Mouse (Mus musculus) heart, postnatal 25 days (tissue): ENCODE measurements around the gene Trim65. TPM values are rescaled to one million over a fixed set of nuclear protein-coding genes. Genes with fewer than 3 reads are reported as not detected.

Experiments used
- DNase-seq: peaks from one replicate; pipeline ENCODE4 v3.0.0; 2022; ENCODE audit warnings: low spot score
- intact Hi-C: fragments of 180-260 bp; cut with DNase I; formaldehyde crosslinking; loops from one replicate; pipeline ENCODE4 v1.15.1; 2025
- total RNA-seq, 2 experiments: library from RNA; stranded (reverse); gene quantifications; 2 replicates each; pipeline ENCODE4 v1.2.3; 2021

Gene Trim65
- total RNA-seq, 2 experiments from 2014 or later: 6.1 to 8.4 TPM

GRCm38 (mm10) chr11:116077446-116078204, 53.3 kb downstream of the Trim65 start, which contains the start of gene Unc13d:
Gene Unc13d (minus strand): TSS chr11:116077961.
- intact Hi-C loops: loop anchor here (5.0 kb wide), 1 partner anchor 45 kb away; the partner anchor contains the start of gene Unk
- no peak for DNase-seq

- intact Hi-C loops: loop anchor here (5.0 kb wide), 1 partner anchor 45 kb away; the partner anchor contains the start of gene Unk
- DNase-seq: no peak
These were observed 54.1 kb downstream of the Trim65 start for GRCm38 (mm10) chr11:116076836-116077235.

GRCm38 (mm10) chr11:116076266-116076540, 54.7 kb downstream of the Trim65 start:
- no peak for DNase-seq
- intact Hi-C loops: loop anchor here (5.0 kb wide), 1 partner anchor 44 kb away; the partner anchor contains the start of gene Unk

- no peak for DNase-seq
- intact Hi-C loops: loop anchor here (5.0 kb wide), 1 partner anchor 43 kb away; the partner anchor contains the start of gene Unk
These were observed 55.2 kb downstream of the Trim65 start for GRCm38 (mm10) chr11:116075539-116076265.

- no peak for DNase-seq
- intact Hi-C loops: no loop called here
These were observed 56.4 kb downstream of the Trim65 start for GRCm38 (mm10) chr11:116074436-116074991.

GRCm38 (mm10) chr11:116072608-116073007, 58.3 kb downstream of the Trim65 start:
- no peak for DNase-seq
- intact Hi-C loops: no loop called here

Other genes with a start within 250 kb of the Trim65 start
- 10 to 100 TPM; 19.7 to 20.2 TPM for gene Smim5, start 231.2 kb downstream of the Trim65 start, total RNA-seq
- gene Smim6, start 219.1 kb downstream of the Trim65 start, total RNA-seq: under 1 TPM in 1 of 2 experiments, not detected in 1; 0.26 TPM
- gene Sap30bp, start 197.8 kb downstream of the Trim65 start, total RNA-seq: 10 to 100 TPM; 14.1 to 17.4 TPM
- 1 to 10 TPM; 7.3 to 8.8 TPM for gene Recql5, start 197.7 kb downstream of the Trim65 start, total RNA-seq
- gene Itgb4, start 156.4 kb downstream of the Trim65 start, total RNA-seq: 1 to 10 TPM; 3.5 to 4.0 TPM
- 10 to 100 TPM; 13.9 to 16.0 TPM for gene Galk1, start 118.4 kb downstream of the Trim65 start, total RNA-seq
- gene H3f3b, start 103.2 kb downstream of the Trim65 start, total RNA-seq: 100 to 1,000 TPM; 128 to 130 TPM
- gene Unk, start 100.8 kb downstream of the Trim65 start, total RNA-seq: 1 to 10 TPM; 8.4 to 9.0 TPM
- gene Unc13d, start 53.2 kb downstream of the Trim65 start, total RNA-seq: 1 to 10 TPM in 1 of 2 experiments, under 1 TPM in 1; 0.75 to 1.0 TPM
- 10 to 100 TPM; 80.1 to 92.2 TPM for gene Wbp2, start 44.1 kb downstream of the Trim65 start, total RNA-seq
- 10 to 100 TPM; 27.0 to 37.6 TPM for gene Trim47, start 3.9 kb downstream of the Trim65 start, total RNA-seq
- 10 to 100 TPM; 62.5 to 66.0 TPM for gene Mrpl38, start 7.7 kb upstream of the Trim65 start, total RNA-seq
- 10 to 100 TPM; 16.1 to 17.2 TPM for gene Fbf1, start 37.0 kb upstream of the Trim65 start, total RNA-seq
- gene Ten1, start 67.7 kb upstream of the Trim65 start, total RNA-seq: 10 to 100 TPM; 15.5 to 19.3 TPM
- 100 to 1,000 TPM; 123 to 137 TPM for gene Acox1, start 67.9 kb upstream of the Trim65 start, total RNA-seq
- gene Evpl, start 106.9 kb upstream of the Trim65 start, total RNA-seq: under 1 TPM; 0.75 to 0.98 TPM
- gene Srp68, start 143.1 kb upstream of the Trim65 start, total RNA-seq: 10 to 100 TPM; 61.9 to 62.9 TPM
- gene Galr2, start 149.8 kb upstream of the Trim65 start, total RNA-seq: not detected
- gene Exoc7, start 176.1 kb upstream of the Trim65 start, total RNA-seq: 10 to 100 TPM; 42.8 to 43.9 TPM
- not detected for gene Foxj1, start 204.3 kb upstream of the Trim65 start, total RNA-seq